Mouse (Mus musculus) hindbrain, embryonic 13.5 days (tissue): Measurements from ENCODE around the gene Atp5mpl. TPM values are rescaled to one million over a fixed set of nuclear protein-coding genes. Genes with fewer than 3 reads are reported as not detected.

Experiments
- ATAC-seq: fragments of 200-750 bp; cut with Nextera tagmentation; 2 replicates; pipeline ENCODE4 v1.8.0; 2017; ENCODE audit warnings: moderate TSS enrichment; ENCODE audit not compliant: low FRiP score
- H3K27ac ChIP-seq: fragments of 300-500 bp; sonication (generic); 2 replicates; pipeline ENCODE4 v1.5.1; 2015; ENCODE audit warnings: inconsistent platforms, mild to moderate bottlenecking, moderate library complexity
- H3K27me3 ChIP-seq: fragments of 300-500 bp; sonication (generic); 2 replicates; pipeline ENCODE4 v1.6.1; 2015; ENCODE audit warnings: mild to moderate bottlenecking, inconsistent platforms
- H3K36me3 ChIP-seq: fragments of 300-500 bp; sonication (generic); 2 replicates; pipeline ENCODE4 v1.6.1; 2015; ENCODE audit warnings: mild to moderate bottlenecking, inconsistent platforms
- H3K4me1 ChIP-seq: fragments of 300-500 bp; sonication (generic); replicated peaks from 2 replicates; pipeline ENCODE4 v1.6.1; 2015; ENCODE audit warnings: inconsistent platforms
- H3K4me2 ChIP-seq: fragments of 300-500 bp; sonication (generic); 2 replicates; pipeline ENCODE4 v1.6.1; 2015; ENCODE audit warnings: inconsistent platforms, mild to moderate bottlenecking, moderate library complexity
- H3K4me3 ChIP-seq: fragments of 300-500 bp; sonication (generic); 2 replicates; pipeline ENCODE4 v1.5.1; 2015; ENCODE audit warnings: mild to moderate bottlenecking, inconsistent platforms
- H3K9ac ChIP-seq: fragments of 300-500 bp; sonication (generic); 2 replicates; pipeline ENCODE4 v1.6.1; 2015; ENCODE audit warnings: mild to moderate bottlenecking, inconsistent platforms
- H3K9me3 ChIP-seq: fragments of 300-500 bp; sonication (generic); 2 replicates; pipeline ENCODE4 v1.6.1; 2016; ENCODE audit warnings: inconsistent platforms
- WGBS: fragments of 180-500 bp; shearing (Covaris S2); methylation state at CpG from one replicate; pipeline ENCODE4 v1.1.7; 2015; 5-methylcytosine and 5-hydroxymethylcytosine counted together
- polyA plus RNA-seq: library from polyadenylated mRNA; unstranded; fragments of >200 nt; fragmentation: Nextera tagmentation; extraction: Ambion mirVana; gene quantifications from 2 replicates; pipeline ENCODE4 v1.2.1, GENCODE M21; 2015

Atp5mpl gene
- polyA plus RNA-seq, 1 experiment from 2014 or later, result 734 TPM

- no peak overlapping the region for H3K9ac ChIP-seq
- 76% methylated on average over 6 of the region's 6 CpGs for WGBS
- no peak overlapping the region for H3K4me2 ChIP-seq
- no peaks in the 10 kb centered on the region for H3K36me3 ChIP-seq
- no peak for ATAC-seq
- no peaks in the 10 kb centered on the region for H3K27me3 ChIP-seq
- no peak overlapping the region for H3K27ac ChIP-seq
- H3K9me3 ChIP-seq, result no peaks in the 10 kb centered on the region
- no peak overlapping the region for H3K4me3 ChIP-seq
- peaks cover 13% of the 10 kb centered on the region for H3K4me1 ChIP-seq
These were observed 11.5 kb upstream of the Atp5mpl start for GRCm38 (mm10) chr12:111978274-111978673.

- Histone ChIP-seq H3K9me3 (no peaks in the 10 kb centered on the region), H3K4me3 (no peak overlapping the region), H3K4me2 (no peak overlapping the region), H3K36me3 (no peaks in the 10 kb centered on the region), H3K27ac (no peak overlapping the region), H3K4me1 (peaks cover 13% of the 10 kb centered on the region), H3K27me3 (no peaks in the 10 kb centered on the region), H3K9ac (no peak overlapping the region)
- WGBS, result 57% methylated on average over 6 of the region's 6 CpGs
- ATAC-seq, result no peak
These were observed 10.4 kb upstream of the Atp5mpl start for GRCm38 (mm10) chr12:111977138-111977537.

GRCm38 (mm10) chr12:111974578-111974977 lies 7.8 kb upstream of the Atp5mpl start:
- peaks cover 13% of the 10 kb centered on the region for H3K4me1 ChIP-seq
- no peaks in the 10 kb centered on the region for H3K9me3 ChIP-seq
- WGBS, result 87% methylated on average over 6 of the region's 6 CpGs
- no peaks in the 10 kb centered on the region for H3K36me3 ChIP-seq
- no peak overlapping the region for H3K4me2 ChIP-seq
- no peak overlapping the region for H3K9ac ChIP-seq
- no peak overlapping the region for H3K4me3 ChIP-seq
- no peak overlapping the region for H3K27ac ChIP-seq
- no peak for ATAC-seq
- H3K27me3 ChIP-seq, result no peaks in the 10 kb centered on the region

GRCm38 (mm10) chr12:111972504-111972903 lies 5.7 kb upstream of the Atp5mpl start:
- H3K36me3 ChIP-seq, result no peaks in the 10 kb centered on the region
- peaks cover 13% of the 10 kb centered on the region for H3K4me1 ChIP-seq
- no peak for ATAC-seq
- H3K9ac ChIP-seq, result no peak overlapping the region
- H3K27me3 ChIP-seq, result no peaks in the 10 kb centered on the region
- H3K4me2 ChIP-seq, result no peak overlapping the region
- H3K4me3 ChIP-seq, result no peak overlapping the region
- WGBS, result 92% methylated on average over 10 of the region's 10 CpGs
- H3K27ac ChIP-seq, result no peak overlapping the region
- no peaks in the 10 kb centered on the region for H3K9me3 ChIP-seq

- Histone ChIP-seq H3K4me2 (no peak within 1 kb of the TSS), H3K9me3 (no peaks in the 10 kb centered on the region), H3K9ac (no peak within 1 kb of the TSS), H3K4me1 (peaks cover 5% of the 10 kb centered on the region), H3K27me3 (no peaks in the 10 kb centered on the region), H3K27ac (no peak within 1 kb of the TSS), H3K4me3 (no peak within 1 kb of the TSS), H3K36me3 (no peaks in the 10 kb centered on the region)
- ATAC-seq, result no peak
- 91% methylated on average over 18 of the region's 18 CpGs for WGBS
These were observed 4.5 kb upstream of the Atp5mpl start, which contains the start of gene Tdrd9 for GRCm38 (mm10) chr12:111971231-111971686. Gene Tdrd9 (plus strand): TSS chr12:111971559.

GRCm38 (mm10) chr12:111970085-111970484 lies 3.3 kb upstream of the Atp5mpl start:
- Histone ChIP-seq H3K27me3 (no peaks in the 10 kb centered on the region), H3K4me1 (peaks cover 16% of the 10 kb centered on the region), H3K4me2 (no peak overlapping the region), H3K4me3 (no peak overlapping the region), H3K36me3 (no peaks in the 10 kb centered on the region), H3K27ac (no peak overlapping the region), H3K9ac (no peak overlapping the region), H3K9me3 (no peaks in the 10 kb centered on the region)
- 87% methylated on average over 4 of the region's 4 CpGs for WGBS
- ATAC-seq, result no peak

GRCm38 (mm10) chr12:111963339-111963738 lies 3.4 kb downstream of the Atp5mpl start:
- peaks cover 38% of the 10 kb centered on the region for H3K36me3 ChIP-seq
- 84% methylated on average over 5 of the region's 5 CpGs for WGBS
- H3K27me3 ChIP-seq, result no peaks in the 10 kb centered on the region
- H3K27ac ChIP-seq, result no peak overlapping the region
- no peak overlapping the region for H3K4me2 ChIP-seq
- no peak for ATAC-seq
- H3K4me3 ChIP-seq, result no peak overlapping the region
- peaks cover 29% of the 10 kb centered on the region for H3K4me1 ChIP-seq
- no peak overlapping the region for H3K9ac ChIP-seq
- H3K9me3 ChIP-seq, result no peaks in the 10 kb centered on the region

- no peak overlapping the region for H3K4me3 ChIP-seq
- 46% methylated on average over 9 of the region's 9 CpGs for WGBS
- ATAC-seq, result peak; percentile 76
- no peak overlapping the region for H3K27ac ChIP-seq
- no peaks in the 10 kb centered on the region for H3K9me3 ChIP-seq
- H3K4me2 ChIP-seq, result no peak overlapping the region
- no peak overlapping the region for H3K9ac ChIP-seq
- no peaks in the 10 kb centered on the region for H3K27me3 ChIP-seq
- 0 out of 2 replicates have a peak, but pooled peaks cover 2% of the 10 kb centered on the region for H3K4me1 ChIP-seq
- H3K36me3 ChIP-seq, result peaks cover 38% of the 10 kb centered on the region
These were observed 8.5 kb downstream of the Atp5mpl start for GRCm38 (mm10) chr12:111958101-111958865.

GRCm38 (mm10) chr12:111956173-111956572 lies 10.6 kb downstream of the Atp5mpl start:
- H3K4me1 ChIP-seq, result peaks cover 11% of the 10 kb centered on the region
- H3K27ac ChIP-seq, result no peak overlapping the region
- H3K4me2 ChIP-seq, result no peak overlapping the region
- H3K9ac ChIP-seq, result no peak overlapping the region
- 83% methylated on average over 5 of the region's 5 CpGs for WGBS
- no peak overlapping the region for H3K4me3 ChIP-seq
- H3K9me3 ChIP-seq, result no peaks in the 10 kb centered on the region
- H3K36me3 ChIP-seq, result peaks cover 21% of the 10 kb centered on the region
- no peak for ATAC-seq
- H3K27me3 ChIP-seq, result no peaks in the 10 kb centered on the region; the same call in 1 of the 2 replicates

- 55% methylated on average over 5 of the region's 5 CpGs for WGBS
- Histone ChIP-seq H3K4me3 (no peak overlapping the region), H3K36me3 (no peaks in the 10 kb centered on the region), H3K9ac (no peak overlapping the region), H3K4me1 (peaks cover 9% of the 10 kb centered on the region), H3K27me3 (peaks cover 2% of the 10 kb centered on the region; the same call in 1 of the 2 replicates), H3K4me2 (no peak overlapping the region), H3K9me3 (no peaks in the 10 kb centered on the region), H3K27ac (no peak overlapping the region)
- no peak for ATAC-seq
These were observed 15.1 kb downstream of the Atp5mpl start for GRCm38 (mm10) chr12:111951701-111952100.

- Histone ChIP-seq H3K9me3 (no peaks in the 10 kb centered on the region), H3K36me3 (no peaks in the 10 kb centered on the region), H3K27ac (no peak overlapping the region), H3K27me3 (peaks cover 2% of the 10 kb centered on the region; the same call in 1 of the 2 replicates), H3K9ac (no peak overlapping the region), H3K4me3 (no peak overlapping the region), H3K4me2 (no peak overlapping the region), H3K4me1 (peaks cover 9% of the 10 kb centered on the region)
- 84% methylated on average over 5 of the region's 5 CpGs for WGBS
- no peak for ATAC-seq
These were observed 16.3 kb downstream of the Atp5mpl start for GRCm38 (mm10) chr12:111950486-111950885.

- H3K4me3 ChIP-seq, result no peak overlapping the region
- H3K4me1 ChIP-seq, result peaks cover 9% of the 10 kb centered on the region
- no peak overlapping the region for H3K27ac ChIP-seq
- no peak overlapping the region for H3K4me2 ChIP-seq
- 63% methylated on average over 2 of the region's 2 CpGs for WGBS
- no peak for ATAC-seq
- H3K9me3 ChIP-seq, result no peaks in the 10 kb centered on the region
- H3K9ac ChIP-seq, result no peak overlapping the region
- no peaks in the 10 kb centered on the region for H3K36me3 ChIP-seq
- H3K27me3 ChIP-seq, result 0 out of 2 replicates have a peak, but pooled peaks cover 2% of the 10 kb centered on the region
These were observed 20.1 kb downstream of the Atp5mpl start for GRCm38 (mm10) chr12:111946716-111947115.
